Mouse (Mus musculus) 3134 (cell line): ENCODE measurements around the gene Slc6a11.

Source experiments
- DNase-seq: peaks from one replicate; pipeline ENCODE4 v3.0.0-alpha.2; 2011; ENCODE audit warnings: low spot score; ENCODE audit not compliant: insufficient read length; ENCODE audit errors: extremely low read depth

The Slc6a11 gene

GRCm38 (mm10) chr6:114131122-114131872, at the start of gene Slc6a11:
Slc6a11 (plus strand) TSS chr6:114131241.
- DNase-seq = peak; percentile 13

- DNase-seq = no peak
Observed at GRCm38 (mm10) chr6:114087106-114087505, 43.9 kb upstream of the Slc6a11 start.

- no peak for DNase-seq
Observed at GRCm38 (mm10) chr6:114089626-114090025, 41.4 kb upstream of the Slc6a11 start.

GRCm38 (mm10) chr6:114092216-114092615, 38.8 kb upstream of the Slc6a11 start:
- DNase-seq = no peak

- no peak for DNase-seq
Observed at GRCm38 (mm10) chr6:114094251-114094650, 36.8 kb upstream of the Slc6a11 start.

- no peak for DNase-seq
Observed at GRCm38 (mm10) chr6:114096574-114096973, 34.5 kb upstream of the Slc6a11 start.

- DNase-seq = no peak
Observed at GRCm38 (mm10) chr6:114101923-114102322, 29.1 kb upstream of the Slc6a11 start.

GRCm38 (mm10) chr6:114119507-114119906, 11.5 kb upstream of the Slc6a11 start:
- DNase-seq = no peak

GRCm38 (mm10) chr6:114125530-114125929, 5.5 kb upstream of the Slc6a11 start:
- no peak for DNase-seq

- DNase-seq = no peak
Observed at GRCm38 (mm10) chr6:114132472-114132871, 1.4 kb downstream of the Slc6a11 start.

- DNase-seq = no peak
Observed at GRCm38 (mm10) chr6:114132916-114133315, 1.9 kb downstream of the Slc6a11 start.

- no peak for DNase-seq
Observed at GRCm38 (mm10) chr6:114138970-114139369, 7.9 kb downstream of the Slc6a11 start.

- no peak for DNase-seq
Observed at GRCm38 (mm10) chr6:114141481-114141880, 10.4 kb downstream of the Slc6a11 start.

GRCm38 (mm10) chr6:114142480-114142879, 11.4 kb downstream of the Slc6a11 start:
- no peak for DNase-seq

- DNase-seq = no peak
Observed at GRCm38 (mm10) chr6:114143544-114143943, 12.5 kb downstream of the Slc6a11 start.

GRCm38 (mm10) chr6:114144447-114145105, 13.5 kb downstream of the Slc6a11 start:
- DNase-seq = no peak

- DNase-seq = no peak
Observed at GRCm38 (mm10) chr6:114145650-114146329, 14.7 kb downstream of the Slc6a11 start.

- no peak for DNase-seq
Observed at GRCm38 (mm10) chr6:114155720-114156119, 24.7 kb downstream of the Slc6a11 start.

- no peak for DNase-seq
Observed at GRCm38 (mm10) chr6:114158811-114159210, 27.8 kb downstream of the Slc6a11 start.

- no peak for DNase-seq
Observed at GRCm38 (mm10) chr6:114160732-114161131, 29.7 kb downstream of the Slc6a11 start.

GRCm38 (mm10) chr6:114174052-114174397, 43.0 kb downstream of the Slc6a11 start:
- no peak for DNase-seq
